Mouse (Mus musculus): ENCODE measurements at regions not wholly inside any gene's neighbourhood (a gene's known extent, or its start where the extent isn't known, plus 50 kb on each side); places are given as distances from the start of the nearest gene placed in this dataset.

- Histone ChIP-seq H3K27me3 (replicated peaks; ENCODE audit: control insufficient read depth, insufficient read depth, low read length) (no peaks in the 10 kb centered on the region), H3K36me3 (ENCODE audit: control insufficient read depth, insufficient read depth) (no peaks in the 10 kb centered on the region), H3K27ac (ENCODE audit: low read length) (no peak overlapping the region), H3K4me3 (replicated peaks; ENCODE audit: low read length) (no peak overlapping the region), H3K4me2 (ENCODE audit: low read length) (no peak overlapping the region), H3K4me1 (replicated peaks; ENCODE audit: control insufficient read depth, insufficient read depth, low read length) (no peaks in the 10 kb centered on the region), H3K9me3 (ENCODE audit: control insufficient read depth, low read length) (no peaks in the 10 kb centered on the region), H3K9ac (replicated peaks; ENCODE audit: low read depth, low read length) (no peak overlapping the region)
- 74% methylated on average over 3 of the region's 3 CpGs for WGBS
- no peak for ATAC-seq
Observed at GRCm38 (mm10) chr1:121842381-121843075, 274.7 kb upstream of the Ddx18 start.

GRCm38 (mm10) chr1:121833559-121833958, 265.8 kb upstream of the Ddx18 start:
- H3K4me2 ChIP-seq (ENCODE audit: low read length): no peak overlapping the region
- 47% methylated on average over 2 of the region's 2 CpGs for WGBS
- no peak overlapping the region for H3K4me3 ChIP-seq (replicated peaks; ENCODE audit: low read length)

GRCm38 (mm10) chr1:121830242-121830641, 262.5 kb upstream of the Ddx18 start:
- no peaks in the 10 kb centered on the region for H3K4me1 ChIP-seq (replicated peaks; ENCODE audit: control insufficient read depth, insufficient read depth, low read length)
- WGBS: 53% methylated on average over 2 of the region's 2 CpGs
- no peak overlapping the region for H3K27ac ChIP-seq (ENCODE audit: low read length)
- no peak overlapping the region for H3K9ac ChIP-seq (replicated peaks; ENCODE audit: low read depth, low read length)
- no peaks in the 10 kb centered on the region for H3K36me3 ChIP-seq (ENCODE audit: control insufficient read depth, insufficient read depth)
- no peaks in the 10 kb centered on the region for H3K27me3 ChIP-seq (replicated peaks; ENCODE audit: control insufficient read depth, insufficient read depth, low read length)
- no peak overlapping the region for H3K4me3 ChIP-seq (replicated peaks; ENCODE audit: low read length)
- no peak for ATAC-seq
- no peak overlapping the region for H3K4me2 ChIP-seq (ENCODE audit: low read length)
- no peaks in the 10 kb centered on the region for H3K9me3 ChIP-seq (ENCODE audit: control insufficient read depth, low read length)

More at GRCm38 (mm10) chr1:121833559-121833958, 265.8 kb upstream of the Ddx18 start:
- H3K27ac ChIP-seq (ENCODE audit: low read length): no peak overlapping the region
- no peak for ATAC-seq
- H3K27me3 ChIP-seq (replicated peaks; ENCODE audit: control insufficient read depth, insufficient read depth, low read length): no peaks in the 10 kb centered on the region
- H3K4me1 ChIP-seq (replicated peaks; ENCODE audit: control insufficient read depth, insufficient read depth, low read length): no peaks in the 10 kb centered on the region
- H3K9ac ChIP-seq (replicated peaks; ENCODE audit: low read depth, low read length): no peak overlapping the region
- no peaks in the 10 kb centered on the region for H3K36me3 ChIP-seq (ENCODE audit: control insufficient read depth, insufficient read depth)
- H3K9me3 ChIP-seq (ENCODE audit: control insufficient read depth, low read length): no peaks in the 10 kb centered on the region

GRCm38 (mm10) chr1:121822950-121823349, 255.2 kb upstream of the Ddx18 start:
- Histone ChIP-seq H3K9ac (replicated peaks; ENCODE audit: low read depth, low read length) (no peak overlapping the region), H3K36me3 (ENCODE audit: control insufficient read depth, insufficient read depth) (no peaks in the 10 kb centered on the region), H3K4me1 (replicated peaks; ENCODE audit: control insufficient read depth, insufficient read depth, low read length) (no peaks in the 10 kb centered on the region), H3K4me3 (replicated peaks; ENCODE audit: low read length) (no peak overlapping the region), H3K27ac (ENCODE audit: low read length) (no peak overlapping the region), H3K9me3 (ENCODE audit: control insufficient read depth, low read length) (no peaks in the 10 kb centered on the region), H3K4me2 (ENCODE audit: low read length) (no peak overlapping the region), H3K27me3 (replicated peaks; ENCODE audit: control insufficient read depth, insufficient read depth, low read length) (no peaks in the 10 kb centered on the region)
- 86% methylated on average over 4 of the region's 4 CpGs for WGBS
- no peak for ATAC-seq

- Histone ChIP-seq H3K9me3 (ENCODE audit: control insufficient read depth, low read length) (no peaks in the 10 kb centered on the region), H3K4me2 (ENCODE audit: low read length) (no peak overlapping the region), H3K27me3 (replicated peaks; ENCODE audit: control insufficient read depth, insufficient read depth, low read length) (no peaks in the 10 kb centered on the region), H3K4me1 (replicated peaks; ENCODE audit: control insufficient read depth, insufficient read depth, low read length) (no peaks in the 10 kb centered on the region), H3K9ac (replicated peaks; ENCODE audit: low read depth, low read length) (no peak overlapping the region), H3K27ac (ENCODE audit: low read length) (no peak overlapping the region), H3K36me3 (ENCODE audit: control insufficient read depth, insufficient read depth) (no peaks in the 10 kb centered on the region), H3K4me3 (replicated peaks; ENCODE audit: low read length) (no peak overlapping the region)
- ATAC-seq: no peak
- 73% methylated on average over 2 of the region's 2 CpGs for WGBS
Observed at GRCm38 (mm10) chr1:121803338-121803737, 235.5 kb upstream of the Ddx18 start.

- 88% methylated on average over 4 of the region's 4 CpGs for WGBS
- Histone ChIP-seq H3K27ac (ENCODE audit: low read length) (no peak overlapping the region), H3K4me2 (ENCODE audit: low read length) (no peak overlapping the region), H3K4me1 (replicated peaks; ENCODE audit: control insufficient read depth, insufficient read depth, low read length) (no peaks in the 10 kb centered on the region), H3K4me3 (replicated peaks; ENCODE audit: low read length) (no peak overlapping the region), H3K9ac (replicated peaks; ENCODE audit: low read depth, low read length) (no peak overlapping the region), H3K9me3 (ENCODE audit: control insufficient read depth, low read length) (no peaks in the 10 kb centered on the region), H3K36me3 (ENCODE audit: control insufficient read depth, insufficient read depth) (no peaks in the 10 kb centered on the region), H3K27me3 (replicated peaks; ENCODE audit: control insufficient read depth, insufficient read depth, low read length) (no peaks in the 10 kb centered on the region)
- ATAC-seq: no peak
Observed at GRCm38 (mm10) chr1:121802476-121802875, 234.7 kb upstream of the Ddx18 start.

- no peak for ATAC-seq
- H3K9ac ChIP-seq (replicated peaks; ENCODE audit: low read depth, low read length): no peak overlapping the region
- H3K9me3 ChIP-seq (ENCODE audit: control insufficient read depth, low read length): no peaks in the 10 kb centered on the region
- no peak overlapping the region for H3K4me2 ChIP-seq (ENCODE audit: low read length)
- WGBS: 86% methylated on average over 12 of the region's 12 CpGs
- no peaks in the 10 kb centered on the region for H3K36me3 ChIP-seq (ENCODE audit: control insufficient read depth, insufficient read depth)
- H3K27me3 ChIP-seq (replicated peaks; ENCODE audit: control insufficient read depth, insufficient read depth, low read length): no peaks in the 10 kb centered on the region
- H3K4me1 ChIP-seq (replicated peaks; ENCODE audit: control insufficient read depth, insufficient read depth, low read length): no peaks in the 10 kb centered on the region
- H3K27ac ChIP-seq (ENCODE audit: low read length): no peak overlapping the region
- no peak overlapping the region for H3K4me3 ChIP-seq (replicated peaks; ENCODE audit: low read length)
Observed at GRCm38 (mm10) chr1:121798502-121798901, 230.7 kb upstream of the Ddx18 start.

GRCm38 (mm10) chr1:121795024-121795786, 227.4 kb upstream of the Ddx18 start:
- ATAC-seq: no peak
- H3K36me3 ChIP-seq (ENCODE audit: control insufficient read depth, insufficient read depth): no peaks in the 10 kb centered on the region
- no peak overlapping the region for H3K27ac ChIP-seq (ENCODE audit: low read length)

GRCm38 (mm10) chr1:121785631-121786030, 217.8 kb upstream of the Ddx18 start:
- 41% methylated on average over 3 of the region's 3 CpGs for WGBS
- ATAC-seq: peak; percentile 91
- Histone ChIP-seq H3K4me1 (replicated peaks; ENCODE audit: control insufficient read depth, insufficient read depth, low read length) (no peaks in the 10 kb centered on the region), H3K4me3 (replicated peaks; ENCODE audit: low read length) (no peak overlapping the region), H3K27me3 (replicated peaks; ENCODE audit: control insufficient read depth, insufficient read depth, low read length) (no peaks in the 10 kb centered on the region), H3K36me3 (ENCODE audit: control insufficient read depth, insufficient read depth) (no peaks in the 10 kb centered on the region), H3K4me2 (ENCODE audit: low read length) (no peak overlapping the region), H3K9ac (replicated peaks; ENCODE audit: low read depth, low read length) (no peak overlapping the region), H3K27ac (ENCODE audit: low read length) (no peak overlapping the region), H3K9me3 (ENCODE audit: control insufficient read depth, low read length) (no peaks in the 10 kb centered on the region)

More at GRCm38 (mm10) chr1:121795024-121795786, 227.4 kb upstream of the Ddx18 start:
- H3K4me3 ChIP-seq (replicated peaks; ENCODE audit: low read length): no peak overlapping the region
- no peaks in the 10 kb centered on the region for H3K27me3 ChIP-seq (replicated peaks; ENCODE audit: control insufficient read depth, insufficient read depth, low read length)
- H3K9me3 ChIP-seq (ENCODE audit: control insufficient read depth, low read length): no peaks in the 10 kb centered on the region
- H3K9ac ChIP-seq (replicated peaks; ENCODE audit: low read depth, low read length): no peak overlapping the region
- no peak overlapping the region for H3K4me2 ChIP-seq (ENCODE audit: low read length)
- 87% methylated on average over 11 of the region's 11 CpGs for WGBS
- H3K4me1 ChIP-seq (replicated peaks; ENCODE audit: control insufficient read depth, insufficient read depth, low read length): no peaks in the 10 kb centered on the region

Measured in forebrain, embryonic 16.5 days (tissue).